Mouse (Mus musculus): ENCODE data around the gene Tmem260. TPM values are rescaled to one million over a fixed set of nuclear protein-coding genes. Genes with fewer than 3 reads are reported as not detected.

The Tmem260 gene
- total and polyA plus RNA-seq, 2 experiments from 2014 or later = 6.0 to 8.7 TPM

GRCm38 (mm10) chr14:48513824-48514493, 68.0 kb downstream of the Tmem260 start:
- Histone ChIP-seq H3K9me3 (replicated peaks; ENCODE audit: control insufficient read depth, low read length) (no peaks in the 10 kb centered on the region), H3K27ac (ENCODE audit: low read depth) (no peak overlapping the region), H3K4me2 (ENCODE audit: low read depth, low read length) (no peak overlapping the region), H3K9ac (replicated peaks; ENCODE audit: low read depth, low read length) (no peak overlapping the region), H3K4me1 (ENCODE audit: control insufficient read depth, insufficient read depth) (no peaks in the 10 kb centered on the region), H3K36me3 (replicated peaks; ENCODE audit: control insufficient read depth, insufficient read depth, low read length) (peaks cover 21% of the 10 kb centered on the region), H3K27me3 (ENCODE audit: control insufficient read depth, insufficient read depth, low read length) (no peaks in the 10 kb centered on the region), H3K4me3 (ENCODE audit: low read depth, low read length) (no peak overlapping the region)
- ATAC-seq (ENCODE audit: insufficient read depth, low read depth) = no peak
- WGBS = 84% methylated on average over 12 of the region's 12 CpGs
- DNase-seq (ENCODE audit: low spot score) = no peak
- TF ChIP-seq EP300 (IDR thresholded peaks at IDR 0.05; ENCODE audit: low read depth) (no peak), CTCF (IDR thresholded peaks at IDR 0.05; ENCODE audit: low read depth) (no peak)

GRCm38 (mm10) chr14:48514620-48515019, 68.7 kb downstream of the Tmem260 start:
- no peaks in the 10 kb centered on the region for H3K9me3 ChIP-seq (replicated peaks; ENCODE audit: control insufficient read depth, low read length)
- H3K4me3 ChIP-seq (ENCODE audit: low read depth, low read length) = no peak overlapping the region
- no peak overlapping the region for H3K9ac ChIP-seq (replicated peaks; ENCODE audit: low read depth, low read length)
- peaks cover 15% of the 10 kb centered on the region; the same call in 1 of the 2 replicates for H3K36me3 ChIP-seq (replicated peaks; ENCODE audit: control insufficient read depth, insufficient read depth, low read length)
- H3K27me3 ChIP-seq (ENCODE audit: control insufficient read depth, insufficient read depth, low read length) = no peaks in the 10 kb centered on the region
- H3K4me2 ChIP-seq (ENCODE audit: low read depth, low read length) = no peak overlapping the region
- TF ChIP-seq CTCF (IDR thresholded peaks at IDR 0.05; ENCODE audit: low read depth) (no peak), EP300 (IDR thresholded peaks at IDR 0.05; ENCODE audit: low read depth) (no peak)
- ATAC-seq (ENCODE audit: insufficient read depth, low read depth) (no peak), DNase-seq (ENCODE audit: low spot score) (no peak)
- WGBS = 64% methylated on average over 7 of the region's 7 CpGs
- no peaks in the 10 kb centered on the region for H3K4me1 ChIP-seq (ENCODE audit: control insufficient read depth, insufficient read depth)
- no peak overlapping the region for H3K27ac ChIP-seq (ENCODE audit: low read depth)

GRCm38 (mm10) chr14:48515538-48515937, 69.6 kb downstream of the Tmem260 start:
- Histone ChIP-seq H3K27ac (ENCODE audit: low read depth) (no peak overlapping the region), H3K4me1 (ENCODE audit: control insufficient read depth, insufficient read depth) (no peaks in the 10 kb centered on the region), H3K4me3 (ENCODE audit: low read depth, low read length) (no peak overlapping the region), H3K36me3 (replicated peaks; ENCODE audit: control insufficient read depth, insufficient read depth, low read length) (0 out of 2 replicates have a peak, but pooled peaks cover 9% of the 10 kb centered on the region), H3K27me3 (ENCODE audit: control insufficient read depth, insufficient read depth, low read length) (no peaks in the 10 kb centered on the region), H3K4me2 (ENCODE audit: low read depth, low read length) (no peak overlapping the region), H3K9me3 (replicated peaks; ENCODE audit: control insufficient read depth, low read length) (no peaks in the 10 kb centered on the region), H3K9ac (replicated peaks; ENCODE audit: low read depth, low read length) (no peak overlapping the region)
- DNase-seq (ENCODE audit: low spot score) = no peak
- ATAC-seq (ENCODE audit: insufficient read depth, low read depth) = no peak
- no peak for TF ChIP-seq CTCF (IDR thresholded peaks at IDR 0.05; ENCODE audit: low read depth)
- no peak for TF ChIP-seq EP300 (IDR thresholded peaks at IDR 0.05; ENCODE audit: low read depth)
- WGBS = 72% methylated on average over 8 of the region's 8 CpGs

- Histone ChIP-seq H3K4me1 (ENCODE audit: control insufficient read depth, insufficient read depth) (no peaks in the 10 kb centered on the region), H3K27ac (ENCODE audit: low read depth) (no peak overlapping the region), H3K4me3 (ENCODE audit: low read depth, low read length) (no peak overlapping the region), H3K4me2 (ENCODE audit: low read depth, low read length) (no peak overlapping the region), H3K9me3 (replicated peaks; ENCODE audit: control insufficient read depth, low read length) (no peaks in the 10 kb centered on the region), H3K36me3 (replicated peaks; ENCODE audit: control insufficient read depth, insufficient read depth, low read length) (no peaks in the 10 kb centered on the region), H3K27me3 (ENCODE audit: control insufficient read depth, insufficient read depth, low read length) (no peaks in the 10 kb centered on the region), H3K9ac (replicated peaks; ENCODE audit: low read depth, low read length) (no peak overlapping the region)
- DNase-seq (ENCODE audit: low spot score) (no peak), ATAC-seq (ENCODE audit: insufficient read depth, low read depth) (no peak)
- 36% methylated on average over 1 of the region's 1 CpGs for WGBS
- no peak for TF ChIP-seq EP300 (IDR thresholded peaks at IDR 0.05; ENCODE audit: low read depth)
- TF ChIP-seq CTCF (IDR thresholded peaks at IDR 0.05; ENCODE audit: low read depth) = no peak
These were observed 77.4 kb downstream of the Tmem260 start for GRCm38 (mm10) chr14:48523361-48523760.

- no peak; the same call in 1 of the 2 replicates for ATAC-seq (ENCODE audit: insufficient read depth, low read depth)
- WGBS = 43% methylated on average over 9 of the region's 9 CpGs
- Histone ChIP-seq H3K27ac (ENCODE audit: low read depth) (no peak overlapping the region), H3K27me3 (ENCODE audit: control insufficient read depth, insufficient read depth, low read length) (no peaks in the 10 kb centered on the region), H3K4me3 (ENCODE audit: low read depth, low read length) (no peak overlapping the region), H3K4me1 (ENCODE audit: control insufficient read depth, insufficient read depth) (no peaks in the 10 kb centered on the region), H3K9ac (replicated peaks; ENCODE audit: low read depth, low read length) (no peak overlapping the region), H3K4me2 (ENCODE audit: low read depth, low read length) (no peak overlapping the region), H3K36me3 (replicated peaks; ENCODE audit: control insufficient read depth, insufficient read depth, low read length) (no peaks in the 10 kb centered on the region), H3K9me3 (replicated peaks; ENCODE audit: control insufficient read depth, low read length) (no peaks in the 10 kb centered on the region)
- DNase-seq (ENCODE audit: low spot score) = peak; percentile 13
- no peak for TF ChIP-seq EP300 (IDR thresholded peaks at IDR 0.05; ENCODE audit: low read depth)
- peak; percentile 60 for TF ChIP-seq CTCF (IDR thresholded peaks at IDR 0.05; ENCODE audit: low read depth)
These were observed 78.2 kb downstream of the Tmem260 start for GRCm38 (mm10) chr14:48524135-48524534.

- Histone ChIP-seq H3K9ac (replicated peaks; ENCODE audit: low read depth, low read length) (no peak overlapping the region), H3K27ac (ENCODE audit: low read depth) (no peak overlapping the region), H3K4me2 (ENCODE audit: low read depth, low read length) (no peak overlapping the region), H3K27me3 (ENCODE audit: control insufficient read depth, insufficient read depth, low read length) (no peaks in the 10 kb centered on the region), H3K4me1 (ENCODE audit: control insufficient read depth, insufficient read depth) (no peaks in the 10 kb centered on the region), H3K36me3 (replicated peaks; ENCODE audit: control insufficient read depth, insufficient read depth, low read length) (no peaks in the 10 kb centered on the region), H3K9me3 (replicated peaks; ENCODE audit: control insufficient read depth, low read length) (no peaks in the 10 kb centered on the region), H3K4me3 (ENCODE audit: low read depth, low read length) (no peak overlapping the region)
- DNase-seq (ENCODE audit: low spot score) (no peak), ATAC-seq (ENCODE audit: insufficient read depth, low read depth) (no peak)
- 68% methylated on average over 6 of the region's 6 CpGs for WGBS
- no peak for TF ChIP-seq EP300 (IDR thresholded peaks at IDR 0.05; ENCODE audit: low read depth)
- TF ChIP-seq CTCF (IDR thresholded peaks at IDR 0.05; ENCODE audit: low read depth) = no peak
These were observed 79.1 kb downstream of the Tmem260 start for GRCm38 (mm10) chr14:48525055-48525454.

Data from heart, postnatal 0 days (tissue).